Mouse (Mus musculus) brain, embryonic 18.5 days (tissue): ENCODE data around the gene Alb.

Experiments used
- DNase-seq: peaks from one replicate; pipeline ENCODE4 v3.0.0-alpha.2; 2012; ENCODE audit warnings: low read depth, low spot score

Gene Alb

DNA sequence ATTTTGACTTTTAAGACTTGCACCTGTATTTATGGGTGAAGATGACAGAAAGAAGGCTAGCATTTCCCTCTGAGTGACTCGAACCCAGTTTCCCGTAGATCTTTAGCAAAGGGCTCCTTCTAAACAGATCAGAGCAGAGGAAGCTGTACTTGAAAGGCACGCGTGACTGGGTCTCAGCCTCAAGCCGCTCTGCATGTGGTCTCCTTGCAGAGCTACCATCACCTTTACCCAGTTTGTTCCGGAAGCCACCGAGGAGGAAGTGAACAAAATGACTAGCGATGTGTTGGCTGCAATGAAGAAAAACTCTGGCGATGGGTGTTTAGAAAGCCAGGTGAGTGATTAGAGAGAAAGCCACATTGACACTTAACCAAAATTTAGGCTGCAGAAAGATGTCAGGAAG lies 31.7 kb downstream of the Alb start:
- no peak for DNase-seq

DNA sequence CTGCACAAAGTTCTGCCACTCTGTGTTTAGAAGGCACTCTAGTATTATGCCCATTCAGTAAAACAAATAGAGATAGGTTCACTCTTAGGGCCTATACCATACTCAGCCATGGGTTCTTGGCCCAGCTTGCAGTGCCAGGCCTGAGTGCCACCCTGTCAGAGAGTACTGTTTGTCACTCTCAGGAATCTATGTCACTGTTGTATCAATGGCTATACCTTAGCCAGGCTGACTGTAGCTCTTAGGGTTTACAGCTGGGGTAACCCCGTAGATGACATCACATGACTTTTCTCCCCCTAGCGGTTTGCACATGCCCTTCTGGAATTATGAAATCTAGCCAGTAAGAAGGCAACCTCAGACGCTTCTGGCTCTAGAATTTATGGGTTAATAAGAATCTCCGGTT lies 33.6 kb downstream of the Alb start:
- no peak for DNase-seq

DNA sequence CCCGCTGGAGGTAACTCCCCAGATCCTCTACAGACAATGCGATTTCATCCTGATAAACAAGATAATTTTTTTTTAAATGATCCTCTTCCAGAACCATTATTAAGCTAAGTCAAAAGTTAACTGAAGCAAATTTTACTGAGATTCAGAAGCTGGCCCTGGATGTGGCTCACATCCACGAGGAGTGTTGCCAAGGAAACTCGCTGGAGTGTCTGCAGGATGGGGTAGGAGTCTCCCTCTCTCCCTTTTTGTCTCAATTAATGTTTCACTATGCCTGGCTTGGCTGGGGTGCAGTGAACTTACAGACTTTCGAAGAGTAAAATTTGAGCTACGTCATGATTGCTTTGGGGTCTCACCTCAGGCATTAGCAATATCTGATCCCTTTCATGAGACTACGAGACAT lies 38.8 kb downstream of the Alb start:
- DNase-seq: no peak

DNA sequence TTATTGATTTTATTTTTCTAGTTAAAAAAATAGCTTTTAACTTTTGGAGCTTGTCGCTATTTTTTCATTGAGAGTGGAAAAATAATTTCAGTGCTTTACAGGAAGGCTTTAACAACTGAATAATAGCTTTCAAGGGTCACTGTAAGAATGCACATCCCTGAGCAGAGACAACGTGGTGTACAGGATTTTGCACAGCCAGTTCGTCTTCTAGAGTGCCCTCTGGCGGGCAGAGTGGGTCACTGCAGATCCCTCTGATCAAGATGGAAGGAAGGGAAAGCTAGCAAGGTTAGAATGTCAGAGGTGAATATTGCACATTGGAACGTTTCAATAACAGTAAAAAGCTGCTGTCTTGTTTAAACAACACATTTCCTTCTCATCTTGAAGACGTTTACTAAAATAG lies 40.0 kb downstream of the Alb start:
- DNase-seq: no peak

DNA sequence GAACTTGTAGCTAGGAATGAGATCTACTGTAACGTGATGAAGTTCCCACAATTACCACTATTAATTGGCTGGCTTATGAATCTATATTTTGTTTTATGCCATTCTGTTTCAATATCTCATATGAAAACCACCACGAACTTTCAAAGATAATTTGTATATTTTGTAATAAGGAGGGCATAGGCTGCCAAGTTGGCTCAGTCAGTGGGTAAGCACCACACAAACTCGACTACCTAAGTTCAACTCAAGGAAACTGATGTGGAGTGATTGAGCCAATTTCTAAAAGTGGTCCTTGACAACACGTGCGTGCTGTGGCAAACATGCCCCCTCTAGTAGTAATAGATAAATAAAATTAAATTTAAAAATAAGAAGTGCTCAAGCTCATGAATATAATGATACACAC lies 41.1 kb downstream of the Alb start:
- no peak for DNase-seq

DNA sequence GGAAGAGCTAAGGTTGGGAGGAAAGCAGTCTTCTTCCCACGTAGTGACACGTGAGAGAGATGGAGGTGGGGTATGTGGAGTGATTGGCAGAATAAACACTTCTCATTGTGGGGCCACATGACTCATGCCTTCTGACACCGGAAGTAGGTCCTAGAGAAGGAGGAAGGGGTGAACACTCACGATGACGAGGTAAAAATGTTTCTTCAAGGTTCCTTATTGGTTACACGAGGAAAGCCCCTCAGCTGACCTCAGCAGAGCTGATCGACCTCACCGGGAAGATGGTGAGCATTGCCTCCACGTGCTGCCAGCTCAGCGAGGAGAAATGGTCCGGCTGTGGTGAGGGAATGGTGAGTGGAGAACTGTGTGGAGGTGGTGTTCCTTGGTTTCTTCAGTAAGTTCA lies 44.0 kb downstream of the Alb start:
- DNase-seq: no peak

DNA sequence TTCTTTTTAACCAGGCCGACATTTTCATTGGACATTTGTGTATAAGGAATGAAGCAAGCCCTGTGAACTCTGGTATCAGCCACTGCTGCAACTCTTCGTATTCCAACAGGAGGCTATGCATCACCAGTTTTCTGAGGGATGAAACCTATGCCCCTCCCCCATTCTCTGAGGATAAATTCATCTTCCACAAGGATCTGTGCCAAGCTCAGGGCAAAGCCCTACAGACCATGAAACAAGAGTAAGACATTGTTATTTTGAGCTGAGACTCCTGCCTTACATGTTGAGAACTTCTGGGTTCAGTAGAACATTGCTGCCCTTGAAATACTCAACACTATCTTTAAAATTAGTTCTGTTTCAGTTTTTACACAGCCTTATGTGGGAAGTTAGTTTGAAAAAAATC lies 45.8 kb downstream of the Alb start:
- DNase-seq: no peak

DNA sequence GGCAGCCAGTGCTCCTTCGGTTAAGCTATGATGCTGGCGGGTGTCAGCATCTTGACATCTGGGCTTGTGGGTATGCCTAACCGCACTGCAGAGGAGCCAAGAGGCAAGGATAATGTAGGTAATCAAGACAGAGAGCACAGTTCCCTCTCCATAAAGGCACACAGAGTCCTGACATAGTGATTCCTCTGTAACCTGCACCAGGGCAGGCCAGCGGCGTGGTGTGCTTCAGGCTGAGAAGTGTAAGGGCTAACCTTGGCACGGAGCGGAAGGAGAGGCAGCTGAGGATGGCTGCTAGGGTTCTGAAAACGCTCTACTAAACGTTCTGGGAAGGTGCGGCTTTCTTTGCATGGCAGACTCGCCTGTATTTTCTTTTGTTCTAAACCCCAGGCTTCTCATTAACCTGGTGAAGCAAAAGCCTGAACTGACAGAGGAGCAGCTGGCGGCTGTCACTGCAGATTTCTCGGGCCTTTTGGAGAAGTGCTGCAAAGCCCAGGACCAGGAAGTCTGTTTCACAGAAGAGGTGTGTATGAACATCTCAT lies 46.8 kb downstream of the Alb start:
- DNase-seq: no peak

DNA sequence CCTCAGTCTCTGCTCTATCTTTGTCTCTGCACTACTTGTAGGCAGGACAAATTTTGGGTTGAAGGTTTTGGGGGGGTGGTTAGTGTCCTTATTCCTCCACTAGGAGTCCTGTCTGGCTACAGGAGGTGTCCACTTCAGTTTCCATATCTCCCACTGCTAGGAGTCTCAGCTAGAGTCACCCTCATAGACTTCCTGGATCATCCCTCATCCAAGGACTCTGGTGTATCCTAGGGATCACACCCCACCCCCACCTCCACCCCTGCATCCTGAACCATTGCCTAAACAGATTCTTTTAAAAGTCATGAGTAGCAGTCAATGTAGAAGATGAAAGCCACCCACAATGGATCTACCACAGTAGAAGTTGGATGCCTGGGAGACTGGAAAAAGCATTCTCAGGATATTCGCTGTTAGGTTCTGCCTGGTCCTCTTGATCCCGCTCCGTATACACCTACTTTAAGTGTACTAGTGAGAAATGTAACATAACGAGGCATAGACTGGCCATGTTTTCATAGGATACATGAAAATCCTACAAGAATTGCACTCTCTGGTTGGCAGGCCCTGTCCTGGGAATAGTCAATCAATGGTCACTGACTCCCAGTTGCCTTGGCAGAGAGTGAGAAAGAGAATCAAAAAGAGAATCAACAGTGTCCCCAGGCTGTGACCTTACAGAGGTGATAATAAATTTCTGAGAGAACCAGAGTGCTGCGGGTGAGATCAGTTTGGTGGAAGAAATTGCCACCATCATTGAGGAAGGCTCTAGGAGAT lies 49.3 kb downstream of the Alb start:
- DNase-seq: no peak

DNA sequence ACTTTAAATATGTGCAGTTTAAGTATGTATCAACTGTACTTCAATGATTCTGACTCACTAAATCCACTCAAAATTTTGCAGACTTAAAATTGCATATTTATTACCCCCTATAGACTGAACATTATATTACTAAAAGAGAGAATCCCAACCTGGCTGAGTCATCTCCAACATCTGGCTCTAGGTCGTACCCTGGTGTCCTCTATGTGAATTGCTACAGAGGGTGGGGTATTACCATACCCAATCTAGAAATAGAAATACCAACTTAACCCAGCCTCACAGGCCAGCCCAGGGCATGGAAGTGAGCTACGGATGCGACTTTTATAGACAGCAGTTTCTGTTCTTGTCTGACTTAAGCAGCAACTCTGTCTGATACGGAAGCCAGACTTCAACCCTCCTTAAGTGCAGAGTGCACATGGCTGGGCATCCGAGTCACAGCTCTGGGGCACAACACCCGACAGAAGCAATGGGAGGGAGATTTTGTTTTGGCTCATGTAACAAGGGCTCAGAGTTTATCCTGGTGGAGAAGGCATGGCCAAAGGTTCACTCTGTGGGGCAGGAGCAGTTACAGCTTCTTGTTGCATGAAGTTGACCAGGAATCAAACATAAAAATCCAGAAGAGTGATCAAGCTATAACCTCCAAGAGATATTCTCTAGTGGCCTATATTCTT lies 51.7 kb downstream of the Alb start:
- DNase-seq: no peak

DNA sequence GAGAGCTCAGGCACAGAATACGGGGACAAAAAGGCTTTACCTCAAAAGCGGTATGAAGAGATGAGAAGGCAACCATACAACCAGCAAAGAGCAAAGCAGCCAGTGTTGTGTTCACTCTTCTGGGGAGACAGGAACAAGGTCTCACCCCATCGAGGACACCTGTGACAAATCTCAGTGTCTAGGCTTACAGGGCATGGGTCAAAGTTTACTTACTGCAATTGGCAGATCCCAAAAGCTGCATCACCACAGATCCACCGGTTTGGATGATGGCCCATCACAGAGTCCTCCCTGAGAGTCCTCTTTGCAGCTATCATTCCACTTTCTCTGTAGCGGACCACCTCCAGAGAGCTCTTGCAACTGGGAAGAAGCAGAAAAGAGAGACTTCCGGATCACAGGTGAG lies 54.9 kb downstream of the Alb start:
- no peak for DNase-seq

DNA sequence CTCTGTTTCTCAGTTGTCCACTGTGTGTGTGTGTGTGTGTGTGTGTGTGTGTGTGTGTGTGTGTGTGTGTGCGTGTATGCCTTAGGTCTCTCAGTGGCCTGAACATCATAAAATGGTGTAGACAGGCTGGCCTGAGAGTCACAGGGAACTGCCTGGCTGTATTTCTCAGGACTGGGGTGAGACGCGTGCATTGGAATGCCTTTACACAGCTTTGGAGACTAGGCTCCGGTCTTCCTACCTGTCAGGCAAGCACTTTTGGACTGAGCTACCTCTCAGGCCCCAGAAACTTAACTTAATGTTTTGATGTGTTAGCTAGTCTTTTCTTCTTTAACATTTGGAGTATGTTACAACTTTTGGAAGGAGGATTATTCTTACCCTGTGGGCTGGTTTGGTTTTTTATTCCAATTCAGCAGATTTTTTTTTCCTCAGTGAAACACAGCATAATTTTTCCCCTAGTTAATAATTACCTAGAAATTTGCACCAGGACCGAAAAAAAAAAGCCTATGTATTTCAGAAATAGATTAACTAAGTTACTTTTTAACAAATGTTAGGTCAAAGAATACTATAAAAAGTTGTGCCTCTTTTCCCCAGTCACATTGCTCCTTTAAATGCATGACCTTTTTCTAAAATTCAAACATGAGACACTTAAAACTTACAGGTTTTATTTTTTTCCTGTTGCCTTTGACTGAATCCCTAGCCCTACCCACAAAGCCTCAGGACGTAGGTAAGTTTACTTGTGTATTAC lies 57.8 kb downstream of the Alb start, which contains the start of gene Afm:
Gene Afm (plus strand): TSS at position 577 of the 745 bp plus-strand sequence.
- DNase-seq: no peak
